9 mouse cellular contexts compared by ENCODE assay signal in genomic region chr10:111180633-111181032, GRCm38 (mm10). TPM values are rescaled to one million over a fixed set of nuclear protein-coding genes. Genes with fewer than 3 reads are reported as not detected.
DNase-seq lines count a peak whose midpoint lies in the region; ATAC-seq and TF ChIP-seq lines count a peak whose summit lies in the region.
"Had no signal": no experiment of that assay in that cellular context is flagged by ENCODE, and none has a peak within 500 bp of the region (broad histone marks: within the 10 kb centered on the region; RNA-seq: fewer than 3 reads in every experiment).

No protein-coding gene starts in this region.

- POLR2A ChIA-PET in Patski (lab: Charles Lee), result no interaction called here

- TF ChIP-seq POLR2A in kidney, adult 2 months (IDR thresholded peaks at IDR 0.05; ENCODE audit: low read depth, low read length), result no peak

- TF ChIP-seq CTCF in kidney, adult 2 months (conservative IDR thresholded peaks at IDR 0.05; ENCODE audit: insufficient read depth, insufficient read length, low read depth, low read length), result peak; percentile 38; the same call in 1 of the 2 replicates
- peak; percentile 49 for TF ChIP-seq CTCF in Patski (IDR thresholded peaks at IDR 0.05)

- WGBS in kidney, adult 2 months, result 44% methylated on average over 3 of the region's 3 CpGs

- no peak overlapping the region for H3K27ac ChIP-seq in kidney, adult 2 months (ENCODE audit: insufficient read depth, low read depth, low read length)

- no peaks in the 10 kb centered on the region for H3K36me3 ChIP-seq in kidney, adult 2 months (ENCODE audit: control insufficient read depth, insufficient read depth, low read length)

- no peak for DNase-seq in kidney, adult 2 months
- DNase-seq in kidney, adult 11 months, result no peak
- no peak for DNase-seq in Patski (ENCODE audit: low read depth, low spot score)
- no peak for DNase-seq in layer of hippocampus, adult 11-12 months (ENCODE audit: low spot score)
- DNase-seq in right cerebral cortex, adult 18-20 months, result no peak
- DNase-seq in gastrocnemius, postnatal 10 days, result no peak
- DNase-seq: adrenal gland, postnatal 14 days had no signal

- H3K4me3 ChIP-seq in kidney, adult 2 months (ENCODE audit: insufficient read depth, low read depth, low read length), result no peak overlapping the region

- H3K27me3 ChIP-seq in kidney, adult 2 months (replicated peaks; ENCODE audit: control insufficient read depth, insufficient read depth, low read length), result no peaks in the 10 kb centered on the region
- H3K27me3 ChIP-seq in Patski, result no peaks in the 10 kb centered on the region

- in situ Hi-C loops in Patski (cut with MboI; ENCODE audit: low pct_unique_long_range_greater_than_20kb), result no loop called here

- H3K4me1 ChIP-seq in kidney, adult 2 months (ENCODE audit: control insufficient read depth, insufficient read depth, low read length), result peaks cover 31% of the 10 kb centered on the region

- CTCF ChIA-PET in Patski (lab: Charles Lee), result interaction anchor here (0.8 to 1.9 kb wide), 5 partner anchors 9 to 72 kb away, joined by 3 to 9 read pairs (median 4); no protein-coding TSS in a partner anchor

- ATAC-seq in Patski, result no peak
- ATAC-seq in erythroblast, adult 5-6 weeks (replicated peaks; ENCODE audit: low FRiP score, poor library complexity, severe bottlenecking), result peak; percentile 68
- peak; percentile 72 for ATAC-seq in megakaryocyte-erythroid progenitor cell, adult 5-6 weeks (replicated peaks; ENCODE audit: low FRiP score, low TSS enrichment, poor library complexity, severe bottlenecking)

RNA-seq across cellular contexts. Expression of gene Osbpl8, which starts 16.1 kb away (rescaled TPM):
- 17.1 and 17.6 TPM in 2 replicates for polyA plus RNA-seq in kidney, adult 2 months (2012; rRNA removed)
- polyA plus RNA-seq in Patski (2021), result 13.1 TPM
- total RNA-seq in erythroblast, adult 5-6 weeks (2015; ENCODE audit: low replicate concordance), result 221 and 254 TPM in 2 replicates
- total RNA-seq in erythroblast, adult 5-6 weeks (2017; ENCODE audit: low replicate concordance), result 372 and 402 TPM in 2 replicates
- total RNA-seq in megakaryocyte-erythroid progenitor cell, adult 5-6 weeks (2014; fragmentation: Nextera tagmentation), result 54.0 and 62.3 TPM in 2 replicates
- 68.9 and 148 TPM in 2 replicates for total RNA-seq in megakaryocyte-erythroid progenitor cell, adult 5-6 weeks (2017)
- total RNA-seq in gastrocnemius, postnatal 10 days (2021), result 10 to 100 TPM; 17.5 to 20.2 TPM
